Mouse (Mus musculus) liver, embryonic 15.5 days (tissue): Measurements from ENCODE around the gene Bcam. TPM values are rescaled to one million over a fixed set of nuclear protein-coding genes. Genes with fewer than 3 reads are reported as not detected.

Source experiments
- ATAC-seq: fragments of 200-750 bp; cut with Nextera tagmentation; 2 replicates; pipeline ENCODE4 v1.8.0; 2017; ENCODE audit warnings: moderate number of reproducible peaks, mild to moderate bottlenecking, moderate library complexity; ENCODE audit not compliant: insufficient read depth
- H3K27ac ChIP-seq: fragments of 300-500 bp; sonication (generic); replicated peaks from 2 replicates; pipeline ENCODE4 v1.5.1; 2015; ENCODE audit warnings: mild to moderate bottlenecking, inconsistent platforms
- H3K27me3 ChIP-seq: fragments of 300-500 bp; sonication (generic); 2 replicates; pipeline ENCODE4 v1.6.1; 2015; ENCODE audit warnings: mild to moderate bottlenecking, inconsistent platforms
- H3K36me3 ChIP-seq: fragments of 300-500 bp; sonication (generic); replicated peaks from 2 replicates; pipeline ENCODE4 v1.6.1; 2015; ENCODE audit warnings: moderate library complexity, mild to moderate bottlenecking, inconsistent platforms
- H3K4me1 ChIP-seq: fragments of 300-500 bp; sonication (generic); replicated peaks from 2 replicates; pipeline ENCODE4 v1.6.1; 2015; ENCODE audit warnings: inconsistent platforms
- H3K4me2 ChIP-seq: fragments of 300-500 bp; sonication (generic); 2 replicates; pipeline ENCODE4 v1.6.1; 2015; ENCODE audit warnings: moderate library complexity, mild to moderate bottlenecking, inconsistent platforms
- H3K4me3 ChIP-seq: fragments of 300-500 bp; sonication (generic); replicated peaks from 2 replicates; pipeline ENCODE4 v1.5.1; 2015; ENCODE audit warnings: mild to moderate bottlenecking, inconsistent platforms
- H3K9ac ChIP-seq: fragments of 300-500 bp; sonication (generic); 2 replicates; pipeline ENCODE4 v1.6.1; 2015; ENCODE audit warnings: moderate library complexity, mild to moderate bottlenecking, inconsistent platforms
- H3K9me3 ChIP-seq: fragments of 300-500 bp; sonication (generic); replicated peaks from 2 replicates; pipeline ENCODE4 v1.6.1; 2016; ENCODE audit warnings: inconsistent platforms
- WGBS: fragments of 180-500 bp; shearing (Covaris S2); methylation state at CpG from one replicate; pipeline ENCODE4 v1.1.7; 2015; ENCODE audit warnings: mixed read lengths; ENCODE audit not compliant: insufficient replicate concordance; 5-methylcytosine and 5-hydroxymethylcytosine counted together
- polyA plus RNA-seq: library from polyadenylated mRNA; unstranded; fragments of >200 nt; fragmentation: Nextera tagmentation; extraction: Ambion mirVana; gene quantifications from 2 replicates; pipeline ENCODE4 v1.2.1, GENCODE M21; 2015

Bcam gene
- polyA plus RNA-seq: 10.3 and 11.3 TPM in 2 replicates

DNA sequence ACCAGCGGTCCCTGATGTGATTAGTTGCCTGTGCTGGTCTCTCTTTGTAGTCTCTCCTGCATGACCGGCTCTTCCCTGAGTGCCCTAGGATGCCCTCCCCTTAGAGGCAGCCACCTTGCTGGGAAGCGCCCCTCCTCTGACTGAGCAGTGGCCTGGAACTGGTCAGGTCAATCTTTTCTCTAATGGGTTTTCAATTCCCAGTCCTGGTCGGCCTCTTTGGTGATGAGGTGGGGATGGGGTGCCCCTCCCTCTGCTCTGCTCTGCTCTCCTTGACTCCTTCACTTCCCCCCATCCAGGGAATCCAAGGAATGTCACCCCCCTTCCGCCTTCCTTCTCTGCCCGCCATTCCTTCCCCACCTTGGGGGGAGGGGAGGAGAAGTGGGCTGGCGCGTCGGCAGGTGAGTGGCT, at the start of gene Bcam:
TSS of gene Bcam (minus strand) at position 33 of the 408 bp plus-strand sequence.
- H3K9ac ChIP-seq: 0 out of 2 replicates have a peak within 1 kb of the TSS, but pooled peaks have one; percentile 2
- no peaks in the 10 kb centered on the region for H3K36me3 ChIP-seq
- H3K4me3 ChIP-seq: peak within 1 kb of the TSS; percentile 41
- no peak within 1 kb of the TSS for H3K27ac ChIP-seq
- peaks cover 20% of the 10 kb centered on the region for H3K4me1 ChIP-seq
- no peak for ATAC-seq
- 4% methylated on average over 9 of the region's 9 CpGs for WGBS
- H3K9me3 ChIP-seq: no peaks in the 10 kb centered on the region
- peaks cover 52% of the 10 kb centered on the region for H3K27me3 ChIP-seq
- H3K4me2 ChIP-seq: peak within 1 kb of the TSS; percentile 61

DNA sequence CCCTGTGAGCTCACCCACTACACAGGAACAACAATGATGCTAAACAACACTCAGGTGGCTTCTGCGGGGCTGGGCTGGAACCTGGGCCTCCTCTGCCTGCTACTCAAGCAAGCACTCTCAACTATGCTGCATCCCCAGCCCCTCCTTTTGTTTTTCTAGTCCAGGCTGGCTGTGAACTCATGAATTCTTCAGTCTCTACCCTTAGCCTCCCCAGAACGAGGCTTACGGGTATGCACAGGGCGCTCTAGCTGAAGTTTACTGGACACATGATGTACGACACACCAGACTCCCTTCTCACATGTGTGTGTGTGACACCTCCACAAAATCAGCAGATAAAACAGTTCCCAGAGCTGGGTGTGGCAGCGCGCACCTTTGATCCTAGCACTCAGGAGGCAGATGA, 48.1 kb upstream of the Bcam start:
- Histone ChIP-seq H3K9me3 (no peaks in the 10 kb centered on the region; the same call in 1 of the 2 replicates), H3K4me1 (peaks cover 49% of the 10 kb centered on the region), H3K27ac (no peak overlapping the region), H3K27me3 (peaks cover 47% of the 10 kb centered on the region), H3K4me2 (no peak overlapping the region), H3K4me3 (no peak overlapping the region), H3K36me3 (peaks cover 6% of the 10 kb centered on the region; the same call in 1 of the 2 replicates), H3K9ac (no peak overlapping the region)
- ATAC-seq: no peak
- WGBS: 57% methylated on average over 7 of the region's 7 CpGs

- Histone ChIP-seq H3K4me3 (no peak overlapping the region), H3K4me1 (peaks cover 48% of the 10 kb centered on the region), H3K4me2 (no peak overlapping the region; the same call in 1 of the 2 replicates), H3K27me3 (peaks cover 42% of the 10 kb centered on the region), H3K9ac (no peak overlapping the region), H3K36me3 (peaks cover 6% of the 10 kb centered on the region; the same call in 1 of the 2 replicates), H3K9me3 (no peaks in the 10 kb centered on the region; the same call in 1 of the 2 replicates), H3K27ac (no peak overlapping the region)
- WGBS: 59% methylated on average over 5 of the region's 5 CpGs
- ATAC-seq: no peak
Measured at GRCm38 (mm10) chr7:19818440-19818839, 47.6 kb upstream of the Bcam start.

GRCm38 (mm10) chr7:19817382-19818105, 46.7 kb upstream of the Bcam start:
- peak overlapping the region; percentile 39; the same call in 1 of the 2 replicates for H3K9ac ChIP-seq
- H3K27me3 ChIP-seq: peaks cover 33% of the 10 kb centered on the region
- H3K4me3 ChIP-seq: peak overlapping the region; percentile 45
- 9% methylated on average over 15 of the region's 15 CpGs for WGBS
- H3K36me3 ChIP-seq: peaks cover 6% of the 10 kb centered on the region; the same call in 1 of the 2 replicates
- peak; percentile 73 for ATAC-seq
- H3K4me2 ChIP-seq: peak overlapping the region; percentile 58
- H3K9me3 ChIP-seq: no peaks in the 10 kb centered on the region; the same call in 1 of the 2 replicates
- peak overlapping the region; percentile 85 for H3K27ac ChIP-seq
- peaks cover 44% of the 10 kb centered on the region for H3K4me1 ChIP-seq

- H3K36me3 ChIP-seq: peaks cover 6% of the 10 kb centered on the region; the same call in 1 of the 2 replicates
- peaks cover 21% of the 10 kb centered on the region for H3K27me3 ChIP-seq
- under 1% methylated on average over 27 of the region's 28 CpGs for WGBS
- peak overlapping the region; percentile 58 for H3K4me2 ChIP-seq
- peak; percentile 51 for ATAC-seq
- H3K4me1 ChIP-seq: peaks cover 45% of the 10 kb centered on the region
- peak overlapping the region; percentile 85 for H3K27ac ChIP-seq
- no peaks in the 10 kb centered on the region; the same call in 1 of the 2 replicates for H3K9me3 ChIP-seq
- H3K9ac ChIP-seq: peak overlapping the region; percentile 39; the same call in 1 of the 2 replicates
- peak overlapping the region; percentile 45 for H3K4me3 ChIP-seq
Measured at GRCm38 (mm10) chr7:19816224-19816771, 45.5 kb upstream of the Bcam start.

DNA sequence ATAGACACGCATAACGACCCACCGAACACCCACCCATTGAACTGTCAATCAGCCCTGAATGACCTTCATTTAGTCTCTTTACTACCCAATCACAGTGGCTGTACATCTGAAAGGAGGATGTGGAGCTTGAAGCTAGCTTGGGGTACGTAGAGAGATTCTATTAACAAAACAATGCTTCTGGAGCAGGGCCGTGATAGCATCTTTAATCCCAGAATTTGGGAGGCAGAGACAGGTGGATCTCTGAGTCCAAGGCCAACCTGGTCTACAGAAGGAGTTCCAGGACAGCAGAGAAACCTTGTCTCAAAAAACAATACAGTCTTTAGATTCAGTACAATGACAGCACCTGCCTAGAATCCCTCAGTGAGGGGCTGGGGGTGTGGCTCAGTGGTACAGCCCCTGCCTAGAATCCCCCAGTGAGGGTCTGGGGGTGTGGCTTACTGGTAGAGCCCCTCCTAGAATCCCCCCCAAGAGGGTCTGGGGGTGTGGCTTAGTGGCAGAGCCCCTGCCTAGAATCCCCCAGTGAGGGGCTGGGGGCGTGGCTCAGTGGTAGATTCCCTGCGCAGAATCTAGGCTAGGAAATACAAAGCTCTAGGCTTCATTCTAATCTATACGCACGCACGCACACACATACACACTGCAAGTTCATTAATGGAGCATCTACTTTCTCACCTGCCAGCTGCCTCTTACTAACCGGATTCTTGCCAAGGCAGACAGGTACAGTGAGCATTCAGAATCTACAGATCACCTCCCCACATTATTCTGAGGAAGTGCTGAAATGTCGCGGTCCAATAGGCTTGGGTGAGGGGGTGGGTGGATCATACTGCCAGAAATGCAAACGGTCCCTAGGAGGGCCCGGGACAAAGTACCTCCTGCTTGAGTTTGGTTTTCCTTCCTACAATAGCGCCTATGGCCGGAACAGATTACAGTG, 44.7 kb upstream of the Bcam start:
- ATAC-seq: peak; percentile 27; the same call in 1 of the 2 replicates
- H3K36me3 ChIP-seq: peaks cover 6% of the 10 kb centered on the region; the same call in 1 of the 2 replicates
- peaks cover 50% of the 10 kb centered on the region for H3K4me1 ChIP-seq
- peak overlapping the region; percentile 45 for H3K4me3 ChIP-seq
- peak overlapping the region; percentile 85; the same call in 1 of the 2 replicates for H3K27ac ChIP-seq
- H3K9ac ChIP-seq: no peak overlapping the region
- WGBS: 29% methylated on average over 17 of the region's 17 CpGs
- no peaks in the 10 kb centered on the region; the same call in 1 of the 2 replicates for H3K9me3 ChIP-seq
- peak overlapping the region; percentile 58 for H3K4me2 ChIP-seq
- H3K27me3 ChIP-seq: peaks cover 19% of the 10 kb centered on the region

DNA sequence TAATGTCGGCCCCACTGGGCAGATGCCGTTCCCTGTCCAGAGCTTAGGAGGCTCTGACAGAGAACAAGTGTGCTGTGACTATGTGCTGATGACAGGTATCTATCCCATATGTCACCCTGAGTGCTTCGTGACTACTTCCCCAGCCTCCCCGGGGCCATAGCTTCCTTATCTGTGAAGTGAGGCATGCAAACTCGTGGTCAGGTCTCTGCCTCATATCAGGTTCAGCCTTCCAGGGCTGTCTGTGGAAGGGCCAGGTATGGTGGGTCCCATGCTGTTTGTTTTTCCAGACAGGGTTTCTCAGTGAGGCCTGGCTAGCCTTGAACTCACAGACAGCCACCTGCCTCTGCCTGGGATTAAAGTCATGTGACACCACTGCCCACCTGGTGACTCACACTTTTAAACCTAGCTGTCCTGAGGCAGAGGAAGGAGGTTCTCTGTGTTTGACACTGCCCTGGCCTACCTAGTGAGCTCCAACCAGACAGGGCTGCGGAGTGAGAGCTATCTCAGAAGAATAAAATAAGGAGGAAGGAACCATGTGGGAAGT, 42.8 kb upstream of the Bcam start:
- no peak for ATAC-seq
- Histone ChIP-seq H3K4me3 (no peak overlapping the region), H3K4me2 (no peak overlapping the region), H3K36me3 (no peaks in the 10 kb centered on the region; the same call in 1 of the 2 replicates), H3K27ac (no peak overlapping the region), H3K9ac (no peak overlapping the region), H3K4me1 (peaks cover 39% of the 10 kb centered on the region), H3K27me3 (peaks cover 19% of the 10 kb centered on the region), H3K9me3 (no peaks in the 10 kb centered on the region)
- WGBS: 30% methylated on average over 6 of the region's 6 CpGs

DNA sequence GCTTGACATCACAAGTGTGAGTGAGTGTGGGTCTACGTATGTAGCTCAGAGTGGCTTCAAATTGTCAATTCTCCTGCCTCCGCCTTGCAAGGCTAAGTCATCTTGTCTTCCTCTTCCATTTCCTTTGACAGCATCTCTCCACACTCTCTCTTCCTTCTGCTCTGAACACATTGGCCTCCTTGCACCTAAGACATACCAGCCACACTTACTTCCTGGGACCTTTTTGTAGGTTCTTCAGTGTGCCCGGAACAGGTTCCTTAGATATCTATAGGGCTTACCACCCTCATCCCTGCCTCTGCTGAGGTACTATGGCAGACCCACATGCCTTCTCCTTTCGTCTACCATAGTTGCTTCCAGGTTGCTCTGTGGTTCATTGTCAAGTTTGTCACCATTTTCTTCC, 42.3 kb upstream of the Bcam start:
- peaks cover 35% of the 10 kb centered on the region for H3K4me1 ChIP-seq
- H3K9ac ChIP-seq: no peak overlapping the region
- no peak overlapping the region for H3K27ac ChIP-seq
- H3K9me3 ChIP-seq: no peaks in the 10 kb centered on the region
- no peak overlapping the region for H3K4me2 ChIP-seq
- peaks cover 19% of the 10 kb centered on the region for H3K27me3 ChIP-seq
- H3K36me3 ChIP-seq: no peaks in the 10 kb centered on the region; the same call in 1 of the 2 replicates
- no peak for ATAC-seq
- no peak overlapping the region for H3K4me3 ChIP-seq
- 60% methylated on average over 4 of the region's 4 CpGs for WGBS

DNA sequence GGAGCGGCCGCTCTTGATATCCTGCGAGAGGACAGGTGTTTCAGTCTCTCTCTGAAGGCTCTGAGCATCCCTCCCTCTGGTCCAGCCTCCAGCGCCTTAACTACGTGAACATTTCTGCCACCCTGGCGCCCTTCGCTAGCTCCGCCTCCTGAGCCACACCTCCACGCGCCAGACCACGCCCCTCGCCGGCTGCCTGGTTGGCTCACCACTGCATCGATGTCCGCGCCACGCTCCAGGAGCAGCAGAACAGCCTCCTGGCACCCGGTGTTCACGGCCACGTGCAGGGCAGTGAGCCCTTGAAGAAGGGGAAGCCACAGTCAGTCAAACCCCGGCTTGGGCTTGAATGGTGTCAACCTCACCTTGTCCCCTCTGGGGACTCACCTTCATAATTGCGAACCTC, 40.3 kb upstream of the Bcam start:
- 26% methylated on average over 22 of the region's 22 CpGs for WGBS

DNA sequence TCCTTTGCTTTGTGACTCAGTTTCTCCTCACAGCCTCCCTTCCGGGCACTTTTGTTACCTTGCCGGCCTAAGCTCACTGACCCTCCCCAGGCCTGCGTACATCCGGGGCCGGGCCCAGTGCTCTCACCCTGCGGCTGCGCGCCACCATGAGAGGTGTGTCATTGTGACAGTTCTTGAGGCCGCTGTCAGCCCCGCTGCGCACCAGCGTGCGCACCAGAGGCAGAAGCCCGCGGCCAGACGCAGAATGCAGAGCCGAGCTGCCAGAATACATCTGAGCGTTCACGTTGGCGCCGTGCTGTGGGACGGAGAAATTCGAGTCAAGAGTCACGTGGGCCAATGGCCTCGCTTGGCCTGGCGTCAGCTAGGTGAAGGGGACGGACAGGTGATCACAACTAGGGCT, 38.6 kb upstream of the Bcam start:
- Histone ChIP-seq H3K4me1 (peaks cover 14% of the 10 kb centered on the region), H3K27ac (no peak overlapping the region), H3K4me3 (no peak overlapping the region), H3K36me3 (no peaks in the 10 kb centered on the region; the same call in 1 of the 2 replicates), H3K9me3 (no peaks in the 10 kb centered on the region), H3K27me3 (no peaks in the 10 kb centered on the region), H3K9ac (no peak overlapping the region), H3K4me2 (no peak overlapping the region; the same call in 1 of the 2 replicates)
- WGBS: 32% methylated on average over 27 of the region's 27 CpGs
- ATAC-seq: no peak

More for the DNA sequence above, 40.3 kb upstream of the Bcam start:
- Histone ChIP-seq H3K9me3 (no peaks in the 10 kb centered on the region), H3K4me3 (no peak overlapping the region), H3K4me1 (peaks cover 21% of the 10 kb centered on the region), H3K36me3 (no peaks in the 10 kb centered on the region; the same call in 1 of the 2 replicates), H3K9ac (no peak overlapping the region), H3K27me3 (peaks cover 2% of the 10 kb centered on the region; the same call in 1 of the 2 replicates), H3K4me2 (no peak overlapping the region), H3K27ac (no peak overlapping the region)
- no peak for ATAC-seq
